Mouse (Mus musculus): ENCODE data around the gene Zp1.

- TF ChIP-seq CHD2 (IDR thresholded peaks at IDR 0.05; ENCODE audit: low read depth, low read length) = no peak
- no peak for TF ChIP-seq MAFK (IDR thresholded peaks at IDR 0.05; ENCODE audit: insufficient read depth, low read depth, low read length)
These were observed 12.5 kb downstream of the Zp1 start for GRCm38 (mm10) chr19:10907891-10908290.

All from ES-E14 (cell line).